Mouse (Mus musculus): ENCODE measurements around the gene Klk1b16. TPM values are rescaled to one million over a fixed set of nuclear protein-coding genes. Genes with fewer than 3 reads are reported as not detected.
"Not testable (repeated sequence)": the region's sequence is repeated elsewhere in the genome, so short reads cannot be mapped to it uniquely, and the experiment has no call there.

Gene Klk1b16
- not detected in 2 replicates for polyA plus RNA-seq (2012; rRNA removed)

DNA sequence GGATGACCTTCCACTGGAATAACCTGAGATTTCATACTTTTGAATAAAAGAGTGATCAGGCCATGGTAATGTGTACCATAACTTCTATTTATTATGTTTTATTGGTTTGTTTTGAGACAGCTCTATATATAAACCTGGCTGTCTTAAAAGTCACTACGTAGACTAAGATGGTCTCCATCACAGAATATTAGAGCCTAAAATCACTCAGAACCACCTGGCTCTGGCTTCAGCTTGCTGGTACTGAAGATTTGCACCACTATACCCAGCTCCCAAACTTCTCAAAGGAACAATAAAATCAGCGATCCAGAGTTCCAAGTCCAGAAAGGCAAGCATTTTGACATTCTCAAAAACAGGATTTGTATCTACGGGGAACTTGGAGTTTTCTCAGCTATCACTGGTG, at the start of gene Klk1b16:
Klk1b16 (plus strand) TSS at position 301 of the 400 bp plus-strand sequence.
- Histone ChIP-seq H3K4me1 (ENCODE audit: control insufficient read depth, insufficient read depth, low read length) (no peaks in the 10 kb centered on the region), H3K27ac (ENCODE audit: insufficient read depth, low read length) (no peak within 1 kb of the TSS), H3K4me3 (ENCODE audit: insufficient read depth, low read length) (no peak within 1 kb of the TSS)
- no peak for TF ChIP-seq POLR2A (IDR thresholded peaks at IDR 0.05; ENCODE audit: extremely low read depth, insufficient read depth, low read length)
- TF ChIP-seq CTCF (IDR thresholded peaks at IDR 0.05; ENCODE audit: extremely low read depth, insufficient read depth, low read length) = no peak

DNA sequence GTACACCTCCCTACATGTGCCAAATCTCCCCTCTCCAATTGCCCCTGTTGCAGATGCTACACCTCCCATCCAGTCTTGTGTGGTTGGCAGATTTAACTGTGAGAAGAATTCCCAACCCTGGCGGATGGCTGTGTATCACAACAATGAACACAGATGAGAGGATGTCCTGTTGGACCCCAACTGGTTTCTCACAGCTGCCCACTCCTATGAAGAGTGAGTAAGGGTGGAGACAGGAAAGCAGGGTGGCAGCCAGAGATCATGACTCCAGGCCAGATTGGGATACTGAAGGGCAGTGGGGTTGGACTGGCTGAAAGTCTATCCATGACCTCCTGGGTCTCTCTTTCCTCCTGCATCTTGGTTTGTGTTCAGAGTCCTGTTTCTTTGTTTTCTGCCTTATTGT, 40.5 kb upstream of the Klk1b16 start:
- Histone ChIP-seq H3K4me3 (ENCODE audit: insufficient read depth, low read length) (no peak overlapping the region), H3K27ac (ENCODE audit: insufficient read depth, low read length) (no peak overlapping the region), H3K4me1 (ENCODE audit: control insufficient read depth, insufficient read depth, low read length) (no peaks in the 10 kb centered on the region)
- TF ChIP-seq POLR2A (IDR thresholded peaks at IDR 0.05; ENCODE audit: extremely low read depth, insufficient read depth, low read length) (no peak), CTCF (IDR thresholded peaks at IDR 0.05; ENCODE audit: extremely low read depth, insufficient read depth, low read length) (no peak)

DNA sequence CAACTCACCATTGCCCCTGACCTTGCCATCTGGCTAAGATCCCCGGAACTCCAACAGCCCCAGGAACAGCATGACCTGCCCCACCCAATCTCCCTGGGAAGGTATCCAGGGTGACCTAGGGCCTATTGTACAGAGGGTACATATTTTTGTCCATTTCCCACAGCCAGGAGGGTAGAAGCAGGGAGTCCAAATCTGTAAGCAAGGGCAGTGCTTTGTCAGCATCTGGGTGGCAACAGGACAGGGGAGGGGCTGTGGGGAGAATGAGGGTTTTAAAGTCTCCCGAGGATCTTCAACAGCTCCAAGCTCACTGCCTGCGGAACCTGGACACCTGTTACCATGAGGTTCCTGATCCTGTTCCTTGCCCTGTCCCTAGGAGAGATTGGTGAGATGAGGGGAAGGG, 34.5 kb upstream of the Klk1b16 start, which contains the start of gene Klk1b21:
Klk1b21 (plus strand) TSS at position 301 of the 400 bp plus-strand sequence.
- H3K27ac ChIP-seq (ENCODE audit: insufficient read depth, low read length); H3K4me3 ChIP-seq (ENCODE audit: insufficient read depth, low read length); H3K4me1 ChIP-seq (ENCODE audit: control insufficient read depth, insufficient read depth, low read length): not testable (repeated sequence)

DNA sequence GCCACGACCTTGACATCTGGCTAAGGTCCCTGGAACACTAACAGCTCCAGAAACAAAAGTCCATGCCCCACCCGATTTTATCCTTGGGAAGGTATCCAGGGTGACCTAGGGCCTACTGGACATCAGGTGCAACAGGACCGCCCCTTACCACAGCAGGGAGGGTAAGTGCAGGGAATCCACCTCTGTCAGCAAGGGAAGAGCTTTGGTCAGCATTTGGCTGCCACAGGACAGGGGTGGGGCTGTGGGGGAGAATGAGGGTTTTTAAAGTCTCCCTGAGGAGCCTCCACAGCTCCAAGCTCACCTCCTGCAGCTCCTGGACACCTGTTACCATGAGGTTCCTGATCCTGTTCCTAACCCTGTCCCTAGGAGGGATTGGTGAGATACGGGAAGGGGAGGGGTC, 24.2 kb upstream of the Klk1b16 start, which contains the start of gene Klk1b22:
Klk1b22 (plus strand) TSS at position 301 of the 400 bp plus-strand sequence.
- Histone ChIP-seq H3K4me3 (ENCODE audit: insufficient read depth, low read length) (no peak within 1 kb of the TSS), H3K4me1 (ENCODE audit: control insufficient read depth, insufficient read depth, low read length) (no peaks in the 10 kb centered on the region), H3K27ac (ENCODE audit: insufficient read depth, low read length) (no peak within 1 kb of the TSS)
- no peak for TF ChIP-seq CTCF (IDR thresholded peaks at IDR 0.05; ENCODE audit: extremely low read depth, insufficient read depth, low read length)
- TF ChIP-seq POLR2A (IDR thresholded peaks at IDR 0.05; ENCODE audit: extremely low read depth, insufficient read depth, low read length) = no peak

DNA sequence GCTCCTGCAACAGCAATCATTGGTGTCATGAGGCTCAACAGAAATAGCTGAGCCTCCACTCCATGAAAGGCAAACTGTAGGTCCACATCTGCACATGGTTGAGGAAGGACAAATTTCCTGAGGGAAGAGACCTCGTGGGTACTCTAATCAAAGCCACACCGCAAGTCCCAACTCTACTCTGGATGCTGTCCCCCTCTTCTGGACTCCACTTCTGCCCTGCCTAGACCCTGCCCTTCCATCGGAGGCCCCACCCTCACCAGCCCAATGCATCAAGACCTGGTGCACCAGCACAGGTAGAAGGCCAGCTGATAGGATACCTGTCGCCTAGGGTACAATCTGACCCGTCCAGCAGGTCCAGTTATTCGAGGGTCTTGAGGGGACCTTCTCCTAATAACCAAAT, 13.1 kb upstream of the Klk1b16 start:
- Histone ChIP-seq H3K4me3 (ENCODE audit: insufficient read depth, low read length) (no peak overlapping the region), H3K27ac (ENCODE audit: insufficient read depth, low read length) (no peak overlapping the region), H3K4me1 (ENCODE audit: control insufficient read depth, insufficient read depth, low read length) (no peaks in the 10 kb centered on the region)
- TF ChIP-seq CTCF (IDR thresholded peaks at IDR 0.05; ENCODE audit: extremely low read depth, insufficient read depth, low read length) (no peak), POLR2A (IDR thresholded peaks at IDR 0.05; ENCODE audit: extremely low read depth, insufficient read depth, low read length) (no peak)

DNA sequence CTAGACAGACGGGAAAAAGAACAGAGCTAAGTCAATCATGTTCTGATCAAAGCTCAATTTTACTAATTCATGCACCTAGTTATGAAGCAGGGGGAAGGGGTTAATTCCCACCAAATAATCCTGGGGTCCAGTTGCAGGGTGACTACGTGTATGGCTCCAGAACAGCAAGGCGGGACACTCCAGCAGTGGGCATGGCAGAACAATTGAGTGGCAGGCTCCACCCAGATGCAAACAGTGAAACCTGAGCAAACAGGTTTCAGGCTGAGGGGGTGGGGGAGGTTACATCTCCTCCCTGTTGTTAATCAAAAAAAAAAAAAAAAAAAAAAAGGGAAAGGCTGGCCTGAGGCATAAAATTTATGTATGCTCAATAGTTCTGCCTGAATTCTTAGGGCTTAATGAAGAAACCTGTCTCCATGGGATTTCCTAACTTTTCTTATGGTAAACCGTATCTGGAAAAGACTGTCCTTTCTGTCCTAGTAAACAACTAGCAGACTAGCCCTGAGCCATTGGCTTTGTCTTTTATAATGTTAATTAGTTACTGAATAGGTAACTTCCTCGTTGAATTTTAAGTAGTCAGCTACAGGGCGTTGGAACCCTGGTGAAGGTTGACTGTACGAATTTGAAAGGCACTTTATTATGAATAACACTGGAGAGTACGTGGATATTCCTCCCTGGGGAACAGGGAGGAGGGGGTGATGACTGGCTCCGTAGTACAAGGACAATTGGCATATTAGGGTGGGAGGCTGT, 42.9 kb downstream of the Klk1b16 start:
- Histone ChIP-seq H3K27ac (ENCODE audit: insufficient read depth, low read length) (no peak overlapping the region), H3K4me1 (ENCODE audit: control insufficient read depth, insufficient read depth, low read length) (no peaks in the 10 kb centered on the region), H3K4me3 (ENCODE audit: insufficient read depth, low read length) (no peak overlapping the region)
- no peak for TF ChIP-seq CTCF (IDR thresholded peaks at IDR 0.05; ENCODE audit: extremely low read depth, insufficient read depth, low read length)
- TF ChIP-seq POLR2A (IDR thresholded peaks at IDR 0.05; ENCODE audit: extremely low read depth, insufficient read depth, low read length) = no peak

DNA sequence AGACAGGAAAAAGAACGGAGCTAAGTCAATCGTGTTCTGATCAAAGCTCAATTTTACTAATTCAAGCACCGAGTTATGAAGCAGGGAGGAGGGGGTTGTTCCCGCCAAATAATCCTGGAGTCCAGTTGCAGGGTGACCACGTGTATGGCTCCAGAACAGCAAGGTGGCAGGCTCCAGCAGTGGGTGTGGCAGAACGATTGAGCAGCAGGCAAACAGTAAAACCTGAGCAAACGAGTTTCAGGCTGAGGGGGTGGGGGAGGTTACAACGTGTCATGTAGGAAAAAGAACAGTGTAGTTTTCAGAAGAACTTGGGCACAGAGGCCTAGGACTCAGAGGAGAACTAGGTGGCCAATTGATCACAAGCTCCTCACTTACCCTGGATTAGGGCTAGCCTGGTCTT, 49.9 kb downstream of the Klk1b16 start:
- H3K4me1 ChIP-seq (ENCODE audit: control insufficient read depth, insufficient read depth, low read length); H3K27ac ChIP-seq (ENCODE audit: insufficient read depth, low read length); H3K4me3 ChIP-seq (ENCODE audit: insufficient read depth, low read length): not testable (repeated sequence)

DNA sequence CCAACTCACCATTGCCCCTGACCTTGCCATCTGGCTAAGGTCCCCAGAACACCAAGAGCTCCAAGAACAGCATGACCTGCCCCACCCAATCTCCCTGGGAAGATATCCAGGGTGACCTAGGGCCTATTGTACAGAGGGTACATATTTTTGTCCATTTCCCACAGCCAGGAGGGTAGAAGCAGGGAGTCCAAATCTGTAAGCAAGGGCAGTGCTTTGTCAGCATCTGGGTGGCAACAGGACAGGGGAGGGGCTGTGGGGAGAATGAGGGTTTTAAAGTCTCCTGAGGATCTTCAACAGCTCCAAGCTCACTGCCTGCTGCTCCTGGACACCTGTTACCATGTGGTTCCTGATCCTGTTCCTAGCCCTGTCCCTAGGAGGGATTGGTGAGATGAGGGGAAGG, 51.4 kb downstream of the Klk1b16 start, which contains the start of gene Klk1b24:
Klk1b24 (plus strand) TSS at position 301 of the 400 bp plus-strand sequence.
- not testable (repeated sequence) for H3K4me1 ChIP-seq (ENCODE audit: control insufficient read depth, insufficient read depth, low read length); H3K4me3 ChIP-seq (ENCODE audit: insufficient read depth, low read length); H3K27ac ChIP-seq (ENCODE audit: insufficient read depth, low read length)

Other genes with a start within 250 kb of the Klk1b16 start
- gene Klk15, start 203.0 kb upstream of the Klk1b16 start, polyA plus RNA-seq (2012; rRNA removed) = not detected in 2 replicates
- gene Klk1b8, start 186.1 kb upstream of the Klk1b16 start, polyA plus RNA-seq (2012; rRNA removed) = not detected in 2 replicates
- gene Klk1b1, start 170.0 kb upstream of the Klk1b16 start, polyA plus RNA-seq (2012; rRNA removed) = not detected in 2 replicates
- not detected in 2 replicates for gene Klk1b9, start 160.7 kb upstream of the Klk1b16 start, polyA plus RNA-seq (2012; rRNA removed)
- gene Klk1b11, start 140.9 kb upstream of the Klk1b16 start, polyA plus RNA-seq (2012; rRNA removed) = not detected in 2 replicates
- gene Klk1b26, start 124.6 kb upstream of the Klk1b16 start, polyA plus RNA-seq (2012; rRNA removed) = not detected in 2 replicates
- not detected in 2 replicates for gene Klk1b27, start 84.5 kb upstream of the Klk1b16 start, polyA plus RNA-seq (2012; rRNA removed)
- gene Klk1b21, start 34.4 kb upstream of the Klk1b16 start, polyA plus RNA-seq (2012; rRNA removed) = not detected in 2 replicates
- not detected in 2 replicates for gene Klk1b22, start 24.1 kb upstream of the Klk1b16 start, polyA plus RNA-seq (2012; rRNA removed)
- not detected in 2 replicates for gene Klk1b24, start 51.5 kb downstream of the Klk1b16 start, polyA plus RNA-seq (2012; rRNA removed)
- gene Klk1b3, start 61.4 kb downstream of the Klk1b16 start, polyA plus RNA-seq (2012; rRNA removed) = 0.13 and 0.15 TPM in 2 replicates
- not detected in 2 replicates for gene Klk1b4, start 70.7 kb downstream of the Klk1b16 start, polyA plus RNA-seq (2012; rRNA removed)
- not detected in 2 replicates for gene Klk1b5, start 79.2 kb downstream of the Klk1b16 start, polyA plus RNA-seq (2012; rRNA removed)
- gene Klk1, start 88.6 kb downstream of the Klk1b16 start, polyA plus RNA-seq (2012; rRNA removed) = not detected in 2 replicates
- gene Gm36864, start 99.4 kb downstream of the Klk1b16 start, polyA plus RNA-seq (2012; rRNA removed) = not detected in 2 replicates
- gene 1700028J19Rik, start 109.9 kb downstream of the Klk1b16 start, polyA plus RNA-seq (2012; rRNA removed) = 2.3 and 2.9 TPM in 2 replicates
- 105 TPM in 2 replicates for gene 2410002F23Rik, start 110.0 kb downstream of the Klk1b16 start, polyA plus RNA-seq (2012; rRNA removed)
- not detected in 2 replicates for gene Acp4, start 120.6 kb downstream of the Klk1b16 start, polyA plus RNA-seq (2012; rRNA removed)
- not detected in 2 replicates for gene Gm15517, start 124.7 kb downstream of the Klk1b16 start, polyA plus RNA-seq (2012; rRNA removed)
- 5.4 and 5.6 TPM in 2 replicates for gene Clec11a, start 170.1 kb downstream of the Klk1b16 start, polyA plus RNA-seq (2012; rRNA removed)
- 106 and 113 TPM in 2 replicates for gene Shank1, start 173.5 kb downstream of the Klk1b16 start, polyA plus RNA-seq (2012; rRNA removed)
- gene Syt3, start 247.3 kb downstream of the Klk1b16 start, polyA plus RNA-seq (2012; rRNA removed) = 70.2 and 74.0 TPM in 2 replicates
- gene 1700008O03Rik, start 249.1 kb downstream of the Klk1b16 start, polyA plus RNA-seq (2012; rRNA removed) = 3.7 and 4.3 TPM in 2 replicates